ENCODE assay signal across 9 mouse cellular contexts in the genomic region with DNA sequence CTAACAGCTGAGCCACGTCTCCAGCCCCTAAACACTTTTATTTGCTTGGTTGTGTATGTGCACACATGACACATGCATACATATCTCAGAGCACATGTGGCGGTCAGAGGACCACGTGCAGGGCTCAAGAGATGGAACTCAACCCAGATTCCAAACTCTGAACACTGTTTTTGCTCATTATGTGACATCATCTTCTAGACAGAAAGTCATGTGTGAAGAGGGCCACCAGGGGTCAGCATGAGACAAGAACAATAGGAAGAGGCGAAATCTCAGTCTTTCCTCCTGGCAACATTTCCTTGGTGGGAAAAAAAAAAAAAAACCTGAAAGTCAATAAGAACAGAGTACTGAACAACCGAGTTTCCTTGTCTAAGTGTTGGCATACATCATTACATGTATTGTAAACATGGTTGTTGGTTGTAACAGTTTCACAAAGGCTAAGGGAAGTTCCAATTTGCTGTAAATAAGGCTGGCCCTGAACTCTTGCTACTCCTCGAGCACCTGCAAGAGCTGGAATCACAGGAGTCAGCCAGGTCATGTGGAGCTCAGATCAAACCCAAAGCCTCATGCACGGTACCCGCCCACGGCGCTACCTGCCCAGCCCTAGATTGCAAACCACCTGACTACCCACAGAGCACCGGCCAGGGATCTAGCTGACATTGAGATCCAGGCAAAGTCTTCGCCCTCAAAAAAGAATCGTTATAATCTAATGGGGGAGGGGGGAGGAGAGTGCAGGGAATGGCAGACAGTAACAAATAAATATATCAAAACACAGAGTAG. TPM values are rescaled to one million over a fixed set of nuclear protein-coding genes. Genes with fewer than 3 reads are reported as not detected.
DNase-seq lines count a peak whose midpoint lies in the region; ATAC-seq and TF ChIP-seq lines count a peak whose summit lies in the region.
"Had no signal": no experiment of that assay in that cellular context is flagged by ENCODE, and none has a peak within 500 bp of the region (broad histone marks: within the 10 kb centered on the region; RNA-seq: fewer than 3 reads in every experiment).

No protein-coding gene starts in this region.

- 50% methylated on average over 13 of the region's 13 CpGs for WGBS in forebrain, postnatal 0 days
- 56% methylated on average over 13 of the region's 13 CpGs for WGBS in forebrain, embryonic 11.5 days

- 0 out of 2 replicates have a peak, but pooled peaks cover 4% of the 10 kb centered on the region for H3K4me1 ChIP-seq in forebrain, postnatal 0 days (ENCODE audit: insufficient read depth)
- H3K4me1 ChIP-seq in forebrain, embryonic 11.5 days (replicated peaks; ENCODE audit: control insufficient read depth, insufficient read depth, low read length): no peaks in the 10 kb centered on the region

- H3K27me3 ChIP-seq in forebrain, postnatal 0 days (ENCODE audit: insufficient read depth, low read length): no peaks in the 10 kb centered on the region
- no peaks in the 10 kb centered on the region for H3K27me3 ChIP-seq in forebrain, embryonic 11.5 days (ENCODE audit: control insufficient read depth, insufficient read depth, low read length)

- no peaks in the 10 kb centered on the region for H3K36me3 ChIP-seq in forebrain, postnatal 0 days (ENCODE audit: insufficient read depth)
- no peaks in the 10 kb centered on the region for H3K36me3 ChIP-seq in forebrain, embryonic 11.5 days (ENCODE audit: control insufficient read depth, insufficient read depth, low read length)

- peak; percentile 32; the same call in 1 of the 2 replicates for ATAC-seq in forebrain, postnatal 0 days
- ATAC-seq in forebrain, embryonic 11.5 days (replicated peaks; ENCODE audit: low FRiP score): no peak

- no peak overlapping the region for H3K4me3 ChIP-seq in forebrain, postnatal 0 days (ENCODE audit: low read depth, low read length)
- no peak overlapping the region for H3K4me3 ChIP-seq in forebrain, embryonic 11.5 days (ENCODE audit: low read depth, low read length)

- H3K9me3 ChIP-seq in forebrain, postnatal 0 days (ENCODE audit: low read length): no peaks in the 10 kb centered on the region
- H3K9me3 ChIP-seq in forebrain, embryonic 11.5 days (ENCODE audit: control insufficient read depth, low read length): no peaks in the 10 kb centered on the region

- H3K27ac ChIP-seq in forebrain, postnatal 0 days (ENCODE audit: low read depth, low read length): no peak overlapping the region
- H3K27ac ChIP-seq in forebrain, embryonic 11.5 days (ENCODE audit: low read depth, low read length): no peak overlapping the region

- H3K9ac ChIP-seq in forebrain, postnatal 0 days: no peak overlapping the region
- H3K9ac ChIP-seq in forebrain, embryonic 11.5 days (ENCODE audit: low read length): no peak overlapping the region

- peak; percentile 66 for TF ChIP-seq CTCF in forebrain, postnatal 0 days (IDR thresholded peaks at IDR 0.05; ENCODE audit: low read depth)

- peak; percentile 56 for DNase-seq in forebrain, postnatal 0 days
- DNase-seq in forebrain, embryonic 11.5 days (ENCODE audit: low spot score): no peak
- peak; percentile 68 for DNase-seq in testis, postnatal 10 days (ENCODE audit: low spot score)
- DNase-seq in testis, postnatal 14 days (ENCODE audit: low spot score): no peak
- peak; percentile 6 for DNase-seq in fibroblast of lung, adult 2 months (ENCODE audit: low read depth)
- peak; percentile 77 for DNase-seq in kidney, postnatal 10 days
- DNase-seq in naive thymus-derived CD4-positive, alpha-beta T cell, adult 2 months (ENCODE audit: low read depth): peak; percentile 29
- DNase-seq in spleen, adult 12 weeks (ENCODE audit: low spot score): no peak

- H3K4me2 ChIP-seq in forebrain, postnatal 0 days (ENCODE audit: low read depth): no peak overlapping the region
- H3K4me2 ChIP-seq in forebrain, embryonic 11.5 days (ENCODE audit: low read depth, low read length, severe bottlenecking): no peak overlapping the region

RNA-seq across cellular contexts. Expression of a gene that starts 23.8 kb away (rescaled TPM):
- total RNA-seq in forebrain, postnatal 0 days (2014; rRNA removed): 9.1 and 13.1 TPM in 2 replicates
- polyA plus RNA-seq in forebrain, postnatal 0 days (2015; fragmentation: Nextera tagmentation; extraction: Ambion mirVana): 16.6 and 19.0 TPM in 2 replicates
- 0.16 and 0.41 TPM in 2 replicates for polyA plus RNA-seq in forebrain, embryonic 11.5 days (2014; fragmentation: Nextera tagmentation; extraction: Ambion mirVana)

RNA-seq across cellular contexts. Expression of a gene that starts 50.5 kb away (rescaled TPM):
- total RNA-seq in forebrain, postnatal 0 days (2014; rRNA removed): 11.5 and 19.0 TPM in 2 replicates
- polyA plus RNA-seq in forebrain, postnatal 0 days (2015; fragmentation: Nextera tagmentation; extraction: Ambion mirVana): 13.2 and 15.5 TPM in 2 replicates
- polyA plus RNA-seq in forebrain, embryonic 11.5 days (2014; fragmentation: Nextera tagmentation; extraction: Ambion mirVana): 0.13 and 0.36 TPM in 2 replicates
- polyA plus RNA-seq: intestine, embryonic 14.5 days had no signal

Comparison
In these comparisons a context has a peak if more than half of its experiments do, and no peak if none do; other contexts are left out.
1. DNase-seq: peak in forebrain, postnatal 0 days (single experiment), testis, postnatal 10 days (single experiment), fibroblast of lung, adult 2 months (single experiment), kidney, postnatal 10 days (single experiment) and naive thymus-derived CD4-positive, alpha-beta T cell, adult 2 months (single experiment); none in forebrain, embryonic 11.5 days (single experiment), testis, postnatal 14 days (single experiment) and spleen, adult 12 weeks (single experiment).
2. RNA of a gene that starts 23.8 kb away (polyA plus RNA-seq): 16.6 to 19.0 TPM in forebrain, postnatal 0 days; 0.16 to 0.41 TPM in forebrain, embryonic 11.5 days; every median in the first group is over 10 times any median in the second.
3. RNA of a gene that starts 50.5 kb away (polyA plus RNA-seq): 13.2 to 15.5 TPM in forebrain, postnatal 0 days; 0.13 to 0.36 TPM in forebrain, embryonic 11.5 days; every median in the first group is over 10 times any median in the second.